Mouse (Mus musculus) ZHBTc4 (cell line): ENCODE data around the gene Galm.
"Not testable (repeated sequence)": the region's sequence is repeated elsewhere in the genome, so short reads cannot be mapped to it uniquely, and the experiment has no call there.

Experiments
- DNase-seq: peaks from one replicate; pipeline ENCODE4 v3.0.0-alpha.2; 2011; ENCODE audit warnings: low read depth, low spot score

Gene Galm

DNA sequence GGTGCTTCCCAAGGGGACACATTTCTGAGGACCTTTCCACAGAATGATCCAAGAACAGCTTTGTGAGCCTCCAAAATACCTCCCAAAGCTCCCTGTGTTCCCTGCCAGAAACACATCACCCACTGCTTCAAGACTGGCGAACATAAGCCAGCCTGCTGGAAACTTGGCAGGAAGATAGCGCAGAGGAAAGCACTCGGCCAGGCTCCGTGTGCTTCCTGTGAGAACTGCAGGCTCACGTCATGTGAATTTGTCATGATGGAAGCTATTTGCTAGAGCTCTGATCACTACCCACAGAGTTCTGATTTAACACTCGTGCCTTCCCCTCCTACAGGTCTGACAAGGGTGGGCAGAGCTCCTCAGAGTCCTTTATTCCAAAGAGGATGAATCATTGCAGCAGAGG lies 38.5 kb downstream of the Galm start:
- DNase-seq: no peak

GRCm38 (mm10) chr17:80166346-80166745 lies 39.1 kb downstream of the Galm start:
- no peak for DNase-seq

DNA sequence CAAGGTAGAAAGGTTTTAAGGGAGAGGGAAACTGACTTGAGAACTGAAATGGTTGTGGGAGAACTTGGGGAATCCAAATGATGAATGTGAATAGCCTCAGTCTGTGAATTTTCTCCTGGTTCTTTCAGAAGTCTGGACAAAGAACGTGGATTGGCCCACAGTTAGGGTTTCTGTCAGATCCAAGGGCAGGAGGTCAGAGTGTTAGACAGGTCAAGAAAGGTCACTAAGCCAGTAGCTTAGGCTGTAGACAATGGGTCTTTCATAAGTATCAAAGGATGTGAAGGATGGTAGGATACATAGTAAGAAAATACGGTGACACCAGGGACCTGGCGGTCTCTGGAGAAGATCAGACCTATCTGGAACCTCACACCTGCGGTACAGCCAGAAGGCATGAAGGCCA lies 40.2 kb downstream of the Galm start:
- no peak for DNase-seq

DNA sequence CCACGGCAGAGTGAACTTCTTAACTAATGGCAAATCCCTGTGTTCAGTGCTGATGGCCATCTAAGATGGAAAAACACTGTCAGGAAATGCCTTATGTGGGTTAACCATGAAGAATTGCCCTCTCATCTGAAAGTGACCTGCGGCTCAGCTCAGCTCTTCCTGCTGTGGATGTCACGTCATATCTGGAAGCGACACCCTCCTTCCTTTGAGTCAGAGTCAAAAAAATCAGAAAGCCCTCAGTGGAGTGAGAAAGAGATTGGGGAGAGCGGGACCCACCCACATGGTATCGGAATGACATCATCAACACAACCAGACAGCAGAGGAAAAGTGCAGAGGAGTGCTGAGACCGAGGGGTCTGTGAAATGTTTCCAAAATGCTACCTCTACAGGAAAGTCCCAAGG lies 40.6 kb downstream of the Galm start:
- DNase-seq: no peak

DNA sequence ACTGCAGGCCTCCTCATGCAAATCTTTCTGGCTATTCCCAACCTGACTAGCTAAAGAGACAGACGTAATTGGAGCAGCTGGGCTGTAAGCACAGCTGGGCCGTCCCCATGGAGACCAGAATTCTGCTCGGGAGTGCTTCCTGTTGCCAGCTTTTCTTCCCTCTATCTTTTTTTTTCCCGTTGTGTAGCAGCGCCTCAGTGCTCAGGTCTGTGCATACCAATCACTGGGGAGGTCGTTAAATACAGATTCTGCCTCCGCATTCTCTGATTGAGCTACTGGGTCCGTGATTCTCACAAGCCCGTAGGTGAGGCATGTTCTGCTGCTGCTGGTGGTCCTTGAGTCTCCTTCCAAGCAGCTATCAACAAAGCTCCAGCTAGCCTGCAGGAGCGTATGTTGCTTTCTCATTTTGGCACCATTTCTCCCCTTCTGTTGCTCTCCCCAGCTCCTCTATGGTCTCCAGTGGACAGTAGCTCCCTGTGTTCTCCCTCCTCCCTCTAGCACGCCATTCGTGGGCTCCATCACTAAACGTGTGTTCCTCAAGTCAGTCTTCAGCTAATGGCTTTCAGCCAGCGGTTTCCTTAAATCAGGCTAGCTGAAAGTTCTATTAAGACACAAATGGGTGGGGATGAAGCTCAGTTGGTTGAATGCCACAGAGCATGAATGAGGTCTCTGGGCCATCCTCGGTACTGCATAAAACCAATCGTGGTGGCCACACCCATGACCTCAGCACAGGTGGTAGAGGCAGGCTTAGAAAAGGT lies 41.3 kb downstream of the Galm start:
- DNase-seq: peak; percentile 38

DNA sequence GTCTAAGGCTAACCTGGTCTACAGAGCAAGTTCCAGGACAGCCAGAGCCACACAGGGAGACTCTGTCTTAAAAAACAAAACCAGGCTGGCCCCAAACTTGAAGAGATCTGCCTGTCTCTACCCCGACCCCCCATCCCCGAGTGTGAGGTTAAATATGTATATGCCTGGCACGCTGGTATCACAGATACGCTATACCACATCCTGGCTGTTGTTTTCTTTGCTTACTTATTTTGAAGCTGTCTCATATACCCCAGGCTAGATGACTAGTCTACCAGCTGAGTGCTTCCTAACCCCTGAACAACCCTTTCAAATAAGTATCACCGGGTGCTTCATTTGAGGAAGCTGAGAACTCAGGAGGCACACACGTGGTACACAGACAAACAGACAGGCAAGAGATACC lies 42.5 kb downstream of the Galm start:
- DNase-seq: no peak

DNA sequence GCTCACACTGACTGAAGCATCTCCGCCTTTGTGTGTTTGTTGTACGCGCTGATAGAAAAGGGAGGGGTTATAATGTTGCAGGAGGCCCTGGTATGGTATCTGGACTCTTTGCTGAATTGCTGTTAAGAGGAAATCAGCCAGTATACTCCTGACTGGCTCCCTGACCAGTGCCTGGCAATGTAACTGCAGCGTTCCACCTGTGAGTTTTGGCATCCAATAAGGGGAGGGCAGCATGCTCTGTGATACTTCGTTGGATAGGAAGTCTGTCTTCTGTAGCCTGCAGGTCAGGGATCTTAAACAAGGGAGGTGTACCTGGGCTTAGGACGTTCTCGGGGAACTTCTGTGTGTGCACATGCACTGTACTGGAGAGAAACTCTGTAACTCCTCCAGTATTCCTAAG lies 43.7 kb downstream of the Galm start:
- no peak for DNase-seq

DNA sequence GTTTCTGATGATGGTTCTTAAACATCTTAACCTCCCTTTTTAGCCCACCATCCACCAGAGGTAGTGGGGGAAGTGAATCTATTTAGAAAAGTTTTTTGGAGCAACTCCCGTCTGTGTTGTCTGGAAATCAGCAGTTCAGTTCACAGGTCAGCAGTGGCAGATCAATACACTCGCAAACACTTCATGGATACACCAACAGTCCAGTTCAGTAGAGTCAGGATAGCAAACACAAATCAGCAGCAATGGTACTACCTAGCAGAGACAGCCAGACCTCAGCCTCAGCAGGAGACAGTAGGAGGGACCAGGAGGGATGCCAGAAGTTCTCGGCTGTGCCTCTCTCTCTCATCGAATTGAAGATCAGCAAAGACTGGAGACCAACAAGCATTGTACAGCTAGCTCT lies 44.7 kb downstream of the Galm start:
- DNase-seq: no peak

- DNase-seq: no peak
Observed at GRCm38 (mm10) chr17:80172761-80173160, 45.5 kb downstream of the Galm start.

DNA sequence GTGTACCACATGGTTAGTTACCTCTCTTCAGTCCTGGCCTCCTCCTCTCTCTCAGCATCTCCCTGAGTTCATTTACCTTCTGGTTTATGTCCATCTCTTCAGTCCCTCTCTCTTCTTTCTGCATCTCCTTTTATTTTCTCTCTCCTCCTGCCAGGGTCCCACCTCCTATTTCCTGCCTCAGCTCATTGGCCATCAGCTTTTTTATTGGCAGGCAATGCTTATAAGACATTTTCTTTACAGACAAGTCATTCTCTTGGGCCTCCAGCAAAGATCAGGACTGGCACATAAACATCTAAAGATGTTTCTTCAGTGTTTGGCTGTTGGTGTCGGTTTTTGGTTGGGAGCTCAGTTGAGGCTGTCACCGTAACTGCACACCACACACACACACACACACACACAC lies 46.4 kb downstream of the Galm start:
- no peak for DNase-seq

GRCm38 (mm10) chr17:80174146-80174545 lies 46.9 kb downstream of the Galm start:
- DNase-seq: no peak

- DNase-seq: peak; percentile 80
Observed at GRCm38 (mm10) chr17:80174699-80175385, 47.6 kb downstream of the Galm start.

GRCm38 (mm10) chr17:80175386-80175739 lies 48.1 kb downstream of the Galm start:
- no peak for DNase-seq

DNA sequence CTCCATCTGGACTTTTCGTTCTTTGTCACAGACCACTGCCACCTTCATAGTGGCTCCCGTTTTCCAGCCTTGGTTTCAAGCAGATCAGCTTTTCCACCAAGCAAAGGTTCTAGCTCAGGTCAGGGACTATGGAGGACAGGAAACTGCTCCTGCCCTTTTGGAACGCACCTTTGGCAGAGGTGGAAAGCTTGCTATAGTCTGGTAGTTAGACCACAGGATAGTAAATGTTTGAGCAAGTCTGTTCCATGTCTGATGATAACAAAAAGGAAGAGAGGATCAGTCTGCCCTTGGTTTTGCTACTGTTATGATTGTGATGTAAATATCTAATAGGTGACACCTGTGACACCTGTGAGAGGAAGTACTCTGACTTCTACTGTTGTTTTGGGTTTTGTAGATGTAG lies 48.7 kb downstream of the Galm start:
- DNase-seq: no peak

DNA sequence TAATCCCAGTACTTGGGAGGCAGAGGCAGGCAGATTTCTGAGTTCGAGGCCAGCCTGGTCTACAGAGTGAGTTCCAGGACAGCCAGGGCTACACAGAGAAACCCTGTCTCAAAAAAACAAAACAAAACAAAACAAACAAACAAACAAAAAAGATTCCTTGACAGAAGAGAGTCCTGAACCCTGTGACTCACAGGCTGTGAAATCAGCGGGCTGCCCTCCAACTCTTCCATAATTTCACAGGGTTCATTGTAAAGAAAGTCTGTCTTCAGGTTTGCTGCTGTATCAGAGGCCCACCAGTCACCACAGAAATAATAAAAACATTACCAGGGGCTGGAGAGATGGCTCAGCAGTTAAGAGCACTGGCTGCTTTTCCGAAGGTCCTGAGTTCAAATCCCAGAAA lies 51.6 kb downstream of the Galm start:
- DNase-seq: not testable (repeated sequence)

DNA sequence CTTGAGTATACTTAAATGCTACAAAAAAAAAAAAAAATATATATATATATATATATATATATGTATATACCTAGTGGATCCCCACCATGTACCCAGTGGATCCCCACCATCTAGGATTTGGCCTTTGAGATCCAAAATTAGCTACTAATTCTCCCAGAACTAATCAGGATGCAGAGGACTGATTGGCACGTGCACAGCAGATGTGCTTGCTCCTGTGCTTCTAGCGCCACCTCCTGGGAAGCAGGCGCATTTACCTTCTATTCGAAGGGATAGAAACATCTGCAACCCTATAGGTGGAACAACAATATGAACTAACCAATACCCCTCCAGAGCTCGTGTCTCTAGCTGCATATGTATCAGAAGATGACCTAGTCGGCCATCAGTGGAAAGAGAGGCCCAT lies 52.7 kb downstream of the Galm start:
- DNase-seq: peak; percentile 71

DNA sequence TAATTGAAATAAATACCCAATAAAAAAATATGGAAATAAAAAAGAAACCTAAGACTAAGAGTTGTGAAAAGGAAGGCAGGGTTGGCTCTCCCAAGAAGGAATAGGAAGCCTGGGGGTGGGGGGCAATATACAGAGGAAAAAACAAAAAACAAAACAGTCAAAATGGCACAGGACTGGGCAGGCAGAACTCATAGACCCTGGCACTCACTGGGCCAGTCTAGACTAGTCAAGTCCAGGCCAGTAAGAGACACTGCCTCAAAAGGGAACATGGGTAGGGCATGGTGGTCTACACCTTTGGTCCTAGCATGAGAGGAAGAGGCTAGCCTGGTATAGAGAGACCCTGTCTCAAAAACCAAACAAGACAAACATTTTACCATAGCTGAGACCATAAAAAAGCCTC lies 53.2 kb downstream of the Galm start:
- no peak for DNase-seq

- no peak for DNase-seq
Observed at GRCm38 (mm10) chr17:80183615-80184014, 56.3 kb downstream of the Galm start.

GRCm38 (mm10) chr17:80193075-80193474 lies 65.8 kb downstream of the Galm start:
- DNase-seq: peak; percentile 25

GRCm38 (mm10) chr17:80199160-80199778 lies 72.0 kb downstream of the Galm start:
- DNase-seq: peak; percentile 25

DNA sequence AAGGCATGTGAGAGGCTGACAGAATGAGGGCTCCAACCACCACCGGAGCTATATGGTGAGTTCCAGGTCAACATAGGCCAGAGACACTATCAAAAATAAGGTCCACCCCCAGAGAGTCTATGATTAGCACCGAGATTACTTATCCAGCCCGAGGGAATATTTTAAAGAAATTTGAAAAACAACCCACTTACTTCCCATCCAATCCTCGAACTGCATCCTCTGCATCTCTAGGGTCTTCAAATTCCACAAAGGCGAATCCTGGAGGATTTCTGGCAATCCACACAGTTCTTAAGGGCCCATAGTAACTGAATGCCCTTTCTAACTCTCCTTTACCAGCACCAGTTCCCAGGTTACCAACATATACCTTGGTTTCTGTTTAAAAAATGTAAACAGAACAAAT lies 78.4 kb downstream of the Galm start:
- DNase-seq: no peak

DNA sequence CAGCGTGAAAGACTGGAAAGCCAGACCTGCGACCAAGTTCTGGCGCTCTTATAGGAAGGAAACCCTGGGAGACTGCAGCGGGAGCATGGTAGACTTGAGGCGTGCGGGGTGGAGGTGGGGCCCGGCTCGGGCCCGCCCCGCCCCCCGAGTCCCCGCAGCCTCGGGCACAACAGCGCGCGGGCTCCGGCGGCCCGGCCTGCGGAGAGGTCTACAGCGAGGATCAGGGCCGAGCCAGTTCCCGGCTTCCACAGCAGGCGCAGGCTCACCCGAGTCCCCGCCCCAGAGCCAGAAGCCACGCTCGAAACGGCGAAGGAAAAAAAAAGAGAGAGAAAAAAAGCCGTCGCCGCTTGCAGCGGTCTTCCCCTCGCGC lies 79.0 kb downstream of the Galm start:
- no peak for DNase-seq
